Mouse (Mus musculus): ENCODE measurements around the gene March9.

The March9 gene

DNA sequence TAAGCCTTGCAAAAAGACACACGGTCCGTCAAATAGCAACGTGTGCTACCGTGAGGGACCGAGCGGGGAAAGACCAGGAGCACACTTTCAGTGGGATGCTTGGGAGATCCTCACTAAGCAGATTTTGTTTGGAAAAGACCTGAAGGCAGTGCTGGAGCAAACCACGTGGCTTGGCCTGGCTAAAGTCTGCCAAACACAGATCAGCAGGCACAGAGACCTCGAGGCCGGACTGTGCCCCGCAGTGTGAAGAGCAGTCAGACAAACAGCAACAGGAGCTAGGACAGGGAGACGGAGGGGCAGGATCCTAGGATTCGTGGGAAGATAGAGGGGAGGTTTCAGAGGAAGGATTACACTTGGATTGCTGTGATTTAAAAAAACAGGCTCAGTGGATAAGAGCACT lies 23.7 kb downstream of the March9 start:
- DNase-seq (ENCODE audit: low spot score in 2 of 2) = no peak

DNA sequence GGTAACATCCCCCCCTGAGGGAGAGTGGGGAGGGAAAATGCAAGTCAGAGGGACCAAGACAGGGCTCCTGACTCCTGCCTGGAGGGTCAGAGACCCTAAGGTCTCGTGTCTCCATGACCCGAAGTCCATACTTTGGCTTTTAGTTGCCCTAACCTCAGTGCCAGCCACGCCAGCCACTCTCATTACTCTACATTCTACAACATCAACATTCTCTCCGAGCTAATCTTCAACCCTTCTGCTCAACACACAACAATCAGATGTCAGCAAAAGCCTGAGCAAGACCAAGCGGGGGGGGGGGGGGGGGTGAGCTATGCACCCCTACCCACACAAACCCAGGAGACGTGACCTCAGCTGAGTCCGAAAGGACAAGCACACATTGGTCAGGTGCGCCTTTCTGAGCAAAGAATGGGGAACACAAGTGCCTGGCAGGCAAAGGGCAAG lies 26.7 kb downstream of the March9 start:
- DNase-seq (ENCODE audit: low spot score in 2 of 2) = no peak

DNA sequence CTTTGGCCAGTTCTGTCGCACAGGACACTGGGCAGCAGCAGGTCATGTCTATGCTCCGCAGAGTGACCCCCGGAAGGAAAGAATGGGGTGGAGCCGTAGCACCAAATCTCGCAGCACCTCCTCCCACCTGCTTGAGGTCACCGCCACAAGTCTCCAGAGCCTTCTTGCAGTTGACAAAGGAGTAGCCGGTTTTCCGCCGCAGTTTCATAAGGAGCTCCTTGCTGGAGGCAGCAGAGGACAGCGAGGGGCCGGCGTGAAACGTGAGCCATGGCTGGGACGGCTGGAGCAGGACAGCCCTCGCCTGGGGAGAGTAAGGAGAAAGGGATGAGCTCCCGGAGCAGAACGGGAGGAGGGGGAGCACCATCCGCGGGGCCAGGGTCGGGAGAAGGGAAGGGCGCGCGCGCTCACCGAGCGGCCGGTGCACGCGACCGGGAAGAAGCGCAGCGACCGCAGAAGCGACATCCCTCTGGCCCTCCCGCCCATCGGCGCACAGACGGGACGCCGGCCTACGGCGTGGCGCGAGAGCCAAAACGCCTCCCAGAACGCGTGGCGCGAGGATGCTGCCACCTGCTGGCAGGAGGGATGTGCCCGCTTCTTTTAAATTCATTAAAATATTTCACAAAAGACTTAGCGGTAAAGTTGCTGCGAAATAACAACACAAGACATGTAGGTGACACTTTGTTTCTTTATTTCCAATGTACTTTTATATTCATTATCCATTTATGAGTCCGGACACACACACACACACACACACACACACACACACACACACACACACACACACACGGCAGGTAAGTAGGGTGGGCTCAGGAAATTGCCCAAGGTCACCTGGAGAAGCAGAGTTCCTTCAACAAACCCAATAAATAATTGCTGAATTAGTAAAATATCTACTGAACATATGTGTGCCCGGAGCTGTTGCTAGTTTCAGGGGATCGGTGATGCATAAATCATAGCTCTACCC lies 29.4 kb downstream of the March9 start, which contains the start of gene Tsfm:
Gene Tsfm (minus strand): TSS at position 505 of the 961 bp plus-strand sequence.
- peak; percentile 89 for DNase-seq (ENCODE audit: low spot score in 2 of 2)

DNA sequence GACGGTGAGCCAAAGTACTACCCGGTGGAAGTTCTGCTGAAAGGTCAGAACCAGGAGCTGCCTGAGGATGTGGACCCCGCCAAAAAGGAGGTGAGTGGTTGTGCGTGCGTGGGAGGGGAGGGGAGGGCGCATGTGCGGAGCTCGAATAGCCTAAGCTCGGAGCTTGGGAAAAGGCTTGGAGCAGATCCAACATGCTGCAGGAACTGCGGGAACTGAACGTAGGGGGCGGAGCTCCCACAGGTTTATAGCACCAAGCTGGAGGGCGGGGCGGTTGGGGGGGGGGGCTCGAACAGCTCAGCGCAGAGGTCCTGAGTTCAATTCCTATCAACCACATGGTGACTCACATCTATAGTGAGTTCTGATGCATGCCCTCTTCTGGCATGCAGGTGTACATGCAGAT lies 41.6 kb downstream of the March9 start:
- DNase-seq (ENCODE audit: low spot score in 2 of 2) = no peak

DNA sequence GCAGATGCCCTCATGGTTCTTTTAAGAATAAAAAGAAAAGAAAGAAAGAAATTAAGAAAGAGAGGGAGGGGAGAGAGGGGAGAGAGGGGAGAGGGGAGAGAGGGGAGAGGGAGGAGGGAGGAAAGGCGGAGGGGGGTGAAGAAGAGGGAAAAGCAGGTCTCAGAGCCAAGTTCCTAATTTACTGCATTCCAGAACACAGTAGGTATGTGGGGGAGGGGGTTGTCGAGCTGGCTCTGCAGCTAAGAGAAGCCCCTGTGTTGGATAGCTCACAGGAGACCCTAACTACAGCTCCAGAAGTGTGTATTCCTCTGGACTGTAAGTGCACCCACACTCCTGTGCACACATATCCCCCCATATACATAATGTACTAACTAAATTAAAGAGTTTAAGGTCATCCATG lies 42.9 kb downstream of the March9 start:
- DNase-seq (ENCODE audit: low spot score in 2 of 2) = no peak

DNA sequence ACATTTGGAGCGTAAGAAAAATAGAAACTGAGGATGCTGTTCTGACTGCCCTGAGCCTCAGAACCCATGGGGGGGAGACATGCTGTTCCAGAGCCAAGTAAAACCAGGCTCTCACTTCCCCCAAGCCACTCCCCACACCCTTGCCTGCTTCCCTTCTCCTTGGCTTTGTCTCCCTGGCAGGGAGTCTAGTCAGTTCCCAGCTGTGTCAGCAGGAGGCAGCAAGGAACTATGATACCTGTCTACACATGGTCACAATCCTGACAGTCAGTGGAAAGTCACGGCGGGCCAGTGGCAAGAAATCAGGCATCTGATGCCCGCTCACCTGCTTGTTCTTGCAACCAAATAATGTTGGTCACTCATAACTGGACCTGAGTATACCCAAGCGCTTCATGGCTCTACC lies 43.5 kb downstream of the March9 start:
- DNase-seq (ENCODE audit: low spot score in 2 of 2) = no peak

Measured in frontal cortex, postnatal 25 days (tissue).